Mouse (Mus musculus) MEL (cell line): ENCODE measurements at regions not wholly inside any gene's neighbourhood (a gene's known extent, or its start where the extent isn't known, plus 50 kb on each side); places are given as distances from the start of the nearest gene placed in this dataset.

ENCODE experiments used
- MAFK ChIP-seq: IDR thresholded peaks from 2 replicates; pipeline ENCODE4 v1.6.1; 2011; ENCODE audit warnings: low read depth, mild to moderate bottlenecking, low read length, improper control_type of control experiment, borderline replicate concordance
- MEF2A ChIP-seq: IDR thresholded peaks from 2 replicates; pipeline ENCODE4 v1.6.1; 2014; ENCODE audit warnings: low read depth, mild to moderate bottlenecking, inconsistent platforms, low read length, improper control_type of control experiment; ENCODE audit not compliant: poor library complexity, insufficient replicate concordance, severe bottlenecking; ENCODE audit errors: extremely low read depth
- POLR2A ChIP-seq, 2 experiments: IDR thresholded peaks; 2 replicates each; pipeline ENCODE4 v1.6.1; 2011 to 2012; ENCODE audit warnings: low read length in 2 of 2, mild to moderate bottlenecking in 2 of 2, control low read depth in 1 of 2, improper control_type of control experiment in 1 of 2, low read depth in 1 of 2, moderate library complexity in 1 of 2; ENCODE audit not compliant: control insufficient read depth in 1 of 2, insufficient read depth in 1 of 2, poor library complexity in 1 of 2
- POLR2AphosphoS2 ChIP-seq: IDR thresholded peaks from 2 replicates; pipeline ENCODE4 v1.6.1; 2011; ENCODE audit warnings: low read length, improper control_type of control experiment
- UBTF ChIP-seq: IDR thresholded peaks from 2 replicates; pipeline ENCODE4 v1.6.1; 2012; ENCODE audit warnings: low read depth, mild to moderate bottlenecking, inconsistent platforms, low read length, improper control_type of control experiment, moderate library complexity, borderline replicate concordance; ENCODE audit not compliant: insufficient read depth
- USF1 ChIP-seq: IDR thresholded peaks from 2 replicates; pipeline ENCODE4 v1.6.1; 2014; ENCODE audit warnings: low read depth, mild to moderate bottlenecking, inconsistent platforms, low read length, improper control_type of control experiment, moderate library complexity

DNA sequence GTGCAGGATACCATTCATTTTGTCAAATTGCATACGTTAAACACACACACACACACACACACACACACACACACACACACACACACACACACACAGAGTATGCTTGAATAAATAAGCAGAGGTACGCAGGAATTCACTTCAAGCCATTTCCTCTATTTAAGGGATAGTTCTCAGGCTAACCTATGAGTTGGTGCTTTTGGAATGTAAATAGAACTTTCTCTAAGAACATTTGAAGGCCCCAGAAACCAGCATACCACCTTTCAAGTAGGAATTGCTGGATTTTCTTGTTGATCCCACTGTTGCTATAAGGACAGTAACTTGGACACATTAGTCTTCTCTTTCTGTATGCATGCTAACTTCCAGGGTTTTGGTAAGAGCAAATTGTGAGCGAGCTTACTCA, 66.7 kb upstream of the Kitl start:
- TF ChIP-seq POLR2A (IDR thresholded peaks at IDR 0.05; ENCODE audit: control insufficient read depth in 1 of 2, insufficient read depth in 1 of 2, low read depth in 1 of 2, low read length in 2 of 2, poor library complexity in 1 of 2) (no peak), MAFK (no peak), POLR2AphosphoS2 (no peak), USF1 (no peak), UBTF (no peak), MEF2A (no peak)
